8 mouse cellular contexts compared by ENCODE assay signal in genomic region chr10:127179871-127180694, GRCm38 (mm10). TPM values are rescaled to one million over a fixed set of nuclear protein-coding genes. Genes with fewer than 3 reads are reported as not detected.
DNase-seq lines count a peak whose midpoint lies in the region; ATAC-seq and TF ChIP-seq lines count a peak whose summit lies in the region.

Gene Slc26a10, minus strand, starts transcription at chr10:127180645.

- no peak within 1 kb of the TSS for H3K27ac ChIP-seq in kidney, embryonic 15.5 days
- H3K27ac ChIP-seq in CH12.LX (ENCODE audit: insufficient read depth, low read depth), result no peak within 1 kb of the TSS
- H3K27ac ChIP-seq in forebrain, embryonic 11.5 days (ENCODE audit: low read depth, low read length), result no peak within 1 kb of the TSS
- no peak within 1 kb of the TSS for H3K27ac ChIP-seq in hindbrain, embryonic 13.5 days
- H3K27ac ChIP-seq in liver, embryonic 16.5 days (ENCODE audit: low read length), result no peak within 1 kb of the TSS

- no peaks in the 10 kb centered on the region for H3K79me2 ChIP-seq in CH12.LX (replicated peaks; ENCODE audit: control insufficient read depth, extremely low read depth, insufficient read depth, poor library complexity, severe bottlenecking)

- no peak for TF ChIP-seq RAD21 in CH12.LX (IDR thresholded peaks at IDR 0.05; ENCODE audit: low read depth, low read length)

- H3K9me3 ChIP-seq in kidney, embryonic 15.5 days (replicated peaks), result no peaks in the 10 kb centered on the region
- H3K9me3 ChIP-seq in CH12.LX (replicated peaks; ENCODE audit: low read length), result no peaks in the 10 kb centered on the region
- H3K9me3 ChIP-seq in forebrain, embryonic 11.5 days (ENCODE audit: control insufficient read depth, low read length), result no peaks in the 10 kb centered on the region
- H3K9me3 ChIP-seq in hindbrain, embryonic 13.5 days, result no peaks in the 10 kb centered on the region
- no peaks in the 10 kb centered on the region for H3K9me3 ChIP-seq in liver, embryonic 16.5 days (replicated peaks; ENCODE audit: control insufficient read depth, low read length)

- peak within 1 kb of the TSS; percentile 26 for H3K4me3 ChIP-seq in kidney, embryonic 15.5 days (replicated peaks)
- no peak within 1 kb of the TSS for H3K4me3 ChIP-seq in CH12.LX (replicated peaks in 1 of 3; ENCODE audit: low read depth in 2 of 3, low read length in 2 of 3, poor library complexity in 1 of 3)
- peak within 1 kb of the TSS; percentile 10; the same call in 1 of the 2 replicates for H3K4me3 ChIP-seq in forebrain, embryonic 11.5 days (ENCODE audit: low read depth, low read length)
- H3K4me3 ChIP-seq in hindbrain, embryonic 13.5 days, result peak within 1 kb of the TSS; percentile 21
- 0 out of 2 replicates have a peak within 1 kb of the TSS, but pooled peaks have one; percentile 2 for H3K4me3 ChIP-seq in liver, embryonic 16.5 days (ENCODE audit: low read depth, low read length)

- peaks cover 62% of the 10 kb centered on the region for H3K4me1 ChIP-seq in kidney, embryonic 15.5 days
- peaks cover 0 to 9% of the 10 kb centered on the region in 2 experiments; a peak in 2 of 4 replicates for H3K4me1 ChIP-seq in CH12.LX (ENCODE audit: control insufficient read depth in 1 of 2, insufficient read depth in 2 of 2)
- H3K4me1 ChIP-seq in forebrain, embryonic 11.5 days (replicated peaks; ENCODE audit: control insufficient read depth, insufficient read depth, low read length), result peaks cover 20% of the 10 kb centered on the region
- H3K4me1 ChIP-seq in hindbrain, embryonic 13.5 days (replicated peaks), result peaks cover 45% of the 10 kb centered on the region
- peaks cover 27% of the 10 kb centered on the region for H3K4me1 ChIP-seq in liver, embryonic 16.5 days (ENCODE audit: control insufficient read depth, low read depth, low read length)

- dilution Hi-C loops in CH12.LX (cut with MboI; ENCODE audit: extremely low pct_ligation_motif_present, extremely low pct_unique_long_range_greater_than_20kb, low sequenced_read_pairs), result no loop called here

- peak within 1 kb of the TSS; percentile 56 for H3K4me2 ChIP-seq in kidney, embryonic 15.5 days
- H3K4me2 ChIP-seq in CH12.LX (ENCODE audit: insufficient read depth, low read depth, poor library complexity, severe bottlenecking), result peak within 1 kb of the TSS; percentile 2
- H3K4me2 ChIP-seq in forebrain, embryonic 11.5 days (ENCODE audit: low read depth, low read length, severe bottlenecking), result peak within 1 kb of the TSS; percentile 38; the same call in 1 of the 2 replicates
- H3K4me2 ChIP-seq in hindbrain, embryonic 13.5 days, result peak within 1 kb of the TSS; percentile 48
- no peak within 1 kb of the TSS for H3K4me2 ChIP-seq in liver, embryonic 16.5 days (ENCODE audit: low read depth, low read length)

- TF ChIP-seq EP300 in CH12.LX (IDR thresholded peaks at IDR 0.05; ENCODE audit: low read length), result no peak

- ATAC-seq in kidney, embryonic 15.5 days (replicated peaks; ENCODE audit: low FRiP score), result no peak; the same call in 1 of the 2 replicates
- no peak for ATAC-seq in forebrain, embryonic 11.5 days (replicated peaks; ENCODE audit: low FRiP score)
- peak; percentile 13; the same call in 1 of the 2 replicates for ATAC-seq in hindbrain, embryonic 13.5 days (ENCODE audit: low FRiP score)
- no peak for ATAC-seq in liver, embryonic 16.5 days (ENCODE audit: low read depth)

- no peak within 1 kb of the TSS for H3K9ac ChIP-seq in kidney, embryonic 15.5 days
- H3K9ac ChIP-seq in CH12.LX (ENCODE audit: insufficient read depth, low read depth), result no peak within 1 kb of the TSS
- no peak within 1 kb of the TSS for H3K9ac ChIP-seq in forebrain, embryonic 11.5 days (ENCODE audit: low read length)
- peak within 1 kb of the TSS; percentile 46; the same call in 1 of the 2 replicates for H3K9ac ChIP-seq in hindbrain, embryonic 13.5 days
- H3K9ac ChIP-seq in liver, embryonic 16.5 days (ENCODE audit: low read depth, low read length), result no peak within 1 kb of the TSS

- TF ChIP-seq POLR2A in CH12.LX (IDR thresholded peaks at IDR 0.05; ENCODE audit: low read depth, low read length), result no peak

- peaks cover 79% of the 10 kb centered on the region for H3K27me3 ChIP-seq in kidney, embryonic 15.5 days
- peaks cover 8% of the 10 kb centered on the region for H3K27me3 ChIP-seq in CH12.LX (replicated peaks)
- peaks cover 43% of the 10 kb centered on the region for H3K27me3 ChIP-seq in forebrain, embryonic 11.5 days (ENCODE audit: control insufficient read depth, insufficient read depth, low read length)
- H3K27me3 ChIP-seq in hindbrain, embryonic 13.5 days, result peaks cover 86% of the 10 kb centered on the region
- H3K27me3 ChIP-seq in liver, embryonic 16.5 days (ENCODE audit: control insufficient read depth, insufficient read depth, low read depth, low read length), result peaks cover 67% of the 10 kb centered on the region

- in situ Hi-C loops in CH12.LX (cut with MboI; ENCODE audit: low pct_ligation_motif_present, low pct_unique_long_range_greater_than_20kb, low sequenced_read_pairs), result loop anchor here (5.0 kb wide), 1 partner anchor 42 kb away; no protein-coding TSS in a partner anchor

- DNase-seq in kidney, adult 8-10 months, result no peak
- DNase-seq in CH12.LX (ENCODE audit: extremely low read depth), result no peak
- DNase-seq in forebrain, embryonic 11.5 days (ENCODE audit: low spot score), result peak; percentile 74
- no peak for DNase-seq in T-cell, adult 2 months (ENCODE audit: low spot score)
- no peak for DNase-seq in adrenal gland, adult 2 months

- WGBS in kidney, embryonic 15.5 days, result 3% methylated on average over 34 of the region's 34 CpGs
- WGBS in forebrain, embryonic 11.5 days, result 1% methylated on average over 34 of the region's 34 CpGs
- WGBS in hindbrain, embryonic 13.5 days, result under 1% methylated on average over 34 of the region's 34 CpGs
- 2% methylated on average over 34 of the region's 34 CpGs for WGBS in liver, embryonic 16.5 days (ENCODE audit: insufficient replicate concordance)

- peaks cover 17% of the 10 kb centered on the region for H3K36me3 ChIP-seq in kidney, embryonic 15.5 days
- peaks cover 0 to 21% of the 10 kb centered on the region in 2 experiments for H3K36me3 ChIP-seq in CH12.LX (replicated peaks in 1 of 2; ENCODE audit: control insufficient read depth in 1 of 2, insufficient read depth in 1 of 2, low read length in 1 of 2)
- H3K36me3 ChIP-seq in forebrain, embryonic 11.5 days (ENCODE audit: control insufficient read depth, insufficient read depth, low read length), result no peaks in the 10 kb centered on the region
- peaks cover 9% of the 10 kb centered on the region; the same call in 1 of the 2 replicates for H3K36me3 ChIP-seq in hindbrain, embryonic 13.5 days
- H3K36me3 ChIP-seq in liver, embryonic 16.5 days (ENCODE audit: control insufficient read depth, insufficient read depth), result no peaks in the 10 kb centered on the region

- no peak for TF ChIP-seq CTCF in CH12.LX (conservative IDR thresholded peaks at IDR 0.05 in 1 of 2, IDR thresholded peaks at IDR 0.05 in 1 of 2; ENCODE audit: low read depth in 2 of 2, low read length in 2 of 2)

TF ChIP-seq in CH12.LX, 34 proteins besides CTCF, POLR2A, EP300 and RAD21:
- TF ChIP-seq CHD1 (IDR thresholded peaks at IDR 0.05; ENCODE audit: low read depth, low read length), result no peak
- TF ChIP-seq BHLHE40 (IDR thresholded peaks at IDR 0.05; ENCODE audit: low read depth, low read length), result peak; percentile 49; the same call in 1 of the 2 replicates

RNA-seq across cellular contexts. Expression of gene Slc26a10, which starts in this region (rescaled TPM):
- 3.1 and 3.3 TPM in 2 replicates for polyA plus RNA-seq in kidney, embryonic 15.5 days (2015; fragmentation: Nextera tagmentation; extraction: Ambion mirVana)
- total RNA-seq in CH12.LX (2012; rRNA removed) (1.2 and 1.7 TPM in 2 replicates), CH12.LX (2014; rRNA removed) (0.05 TPM in 2 replicates)
- 0.16 and 0.44 TPM in 2 replicates for polyA plus RNA-seq in CH12.LX (2012; ENCODE audit: insufficient read length, low read depth)
- polyA plus RNA-seq in forebrain, embryonic 11.5 days (2014; fragmentation: Nextera tagmentation; extraction: Ambion mirVana), result 0.93 and 1.1 TPM in 2 replicates
- polyA plus RNA-seq in hindbrain, embryonic 13.5 days (2015; fragmentation: Nextera tagmentation; extraction: Ambion mirVana), result 1.0 and 1.1 TPM in 2 replicates
- polyA plus RNA-seq in liver, embryonic 16.5 days (2015; fragmentation: Nextera tagmentation; extraction: Ambion mirVana), result 2.2 and 2.7 TPM in 2 replicates
- total RNA-seq in adrenal gland, adult 2 months (2021), result under 1 TPM; 0.35 to 0.58 TPM
- 1.1 and 2.4 TPM in 2 replicates for polyA plus RNA-seq in adrenal gland, adult 2 months (2012; rRNA removed)

Comparison
In these comparisons a context has a peak if more than half of its experiments do, and no peak if none do; other contexts are left out.
1. H3K4me3 ChIP-seq: peak in kidney, embryonic 15.5 days (single experiment), forebrain, embryonic 11.5 days (single experiment), hindbrain, embryonic 13.5 days (single experiment) and liver, embryonic 16.5 days (single experiment); none in CH12.LX (0 of 3).